Mouse (Mus musculus) CH12.LX (cell line): ENCODE results near the gene Zfyve27.

ENCODE experiments used
- CHD2 ChIP-seq: IDR thresholded peaks from 2 replicates; pipeline ENCODE4 v1.6.1; 2011; ENCODE audit warnings: low read length, improper control_type of control experiment
- POLR2A ChIP-seq: IDR thresholded peaks from 2 replicates; pipeline ENCODE4 v1.6.1; 2011; ENCODE audit warnings: low read depth, mild to moderate bottlenecking, improper control_type of control experiment, low read length
- TBP ChIP-seq: conservative IDR thresholded peaks from 2 replicates; pipeline ENCODE4 v1.6.1; 2011; ENCODE audit warnings: low read depth, low read length, improper control_type of control experiment
- USF1 ChIP-seq: IDR thresholded peaks from 2 replicates; pipeline ENCODE4 v1.6.1; 2014; ENCODE audit warnings: low read depth, mild to moderate bottlenecking, inconsistent platforms, low read length, improper control_type of control experiment

GRCm38 (mm10) chr19:42226451-42226850, 62.7 kb downstream of the Zfyve27 start:
- TF ChIP-seq USF1 (no peak), POLR2A (no peak), CHD2 (no peak), TBP (no peak)
